Mouse (Mus musculus): ENCODE measurements around the gene Ankrd13a. TPM values are rescaled to one million over a fixed set of nuclear protein-coding genes. Genes with fewer than 3 reads are reported as not detected.
A peak's percentile ranks its signal among the peaks of the same experiment; 100 is the strongest.

The Ankrd13a gene
- total RNA-seq (2021): 74.6 and 93.8 TPM in 2 replicates
- long read RNA-seq, transcript Ankrd13a-201 (15 exons, 3,717 nt): major isoform, 15 of 26 reads
- long read RNA-seq, partial matches to known transcripts: 3 of 26 reads
- long read RNA-seq, other reads (novel, unspliced or antisense): 8 of 26 reads

DNA sequence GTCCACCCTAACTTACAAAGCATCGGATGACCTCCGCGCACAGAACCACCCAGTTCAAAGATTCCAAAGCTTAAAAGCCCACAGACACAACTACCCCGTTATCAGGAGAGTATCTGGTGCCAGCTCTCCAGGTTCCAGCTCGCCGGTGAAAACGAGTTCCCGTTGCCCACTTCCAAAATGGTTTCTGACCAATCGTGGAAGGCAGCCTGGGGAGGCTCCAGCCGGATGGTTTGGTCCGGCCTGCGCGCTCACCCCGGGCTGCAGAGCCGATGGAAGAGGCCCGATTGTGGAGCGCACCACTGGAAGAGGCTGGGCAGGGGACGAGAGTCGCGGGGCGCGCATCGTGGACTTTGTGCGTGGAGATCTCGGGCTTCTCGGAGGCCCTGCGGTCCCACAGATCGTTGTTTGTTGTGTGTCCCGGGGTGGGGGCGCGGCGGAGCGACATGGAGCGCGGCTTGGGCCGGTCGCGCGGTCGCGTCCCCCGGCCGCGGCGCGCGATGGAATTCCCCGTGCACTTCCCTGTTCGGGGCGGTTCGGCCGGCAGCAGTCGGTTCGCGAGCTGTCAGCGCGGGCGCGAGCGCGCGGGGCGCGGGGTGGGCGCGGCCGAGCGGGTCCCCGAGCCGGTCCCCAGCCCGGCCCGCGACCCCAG, at the start of gene Ankrd13a:
Gene Ankrd13a, plus strand, starts transcription at position 275 of the 649 bp plus-strand sequence.
- DNase-seq: peak; percentile 88

DNA sequence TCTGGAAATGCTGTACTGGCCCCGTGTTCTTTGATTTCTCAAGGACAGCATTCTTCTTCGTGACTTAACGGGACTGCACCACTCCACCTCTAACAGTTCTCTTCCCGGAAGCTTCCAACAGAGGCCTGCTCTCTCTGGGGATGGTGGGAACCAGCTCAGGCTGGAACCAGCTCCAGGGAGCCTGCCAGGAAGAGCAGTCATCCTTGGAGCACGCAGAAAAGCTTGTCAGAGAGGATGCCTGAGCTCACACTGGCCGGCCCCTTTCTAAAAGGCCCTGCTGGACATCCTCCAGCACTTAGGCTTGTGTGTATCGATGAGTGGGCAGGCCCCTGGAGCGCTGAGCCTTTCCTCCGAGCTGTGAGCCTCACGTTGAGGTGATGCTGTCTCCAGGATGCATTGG, 46.3 kb upstream of the Ankrd13a start:
- DNase-seq: peak; percentile 41

GRCm38 (mm10) chr5:114730129-114730528, 44.3 kb upstream of the Ankrd13a start:
- DNase-seq: no peak

DNA sequence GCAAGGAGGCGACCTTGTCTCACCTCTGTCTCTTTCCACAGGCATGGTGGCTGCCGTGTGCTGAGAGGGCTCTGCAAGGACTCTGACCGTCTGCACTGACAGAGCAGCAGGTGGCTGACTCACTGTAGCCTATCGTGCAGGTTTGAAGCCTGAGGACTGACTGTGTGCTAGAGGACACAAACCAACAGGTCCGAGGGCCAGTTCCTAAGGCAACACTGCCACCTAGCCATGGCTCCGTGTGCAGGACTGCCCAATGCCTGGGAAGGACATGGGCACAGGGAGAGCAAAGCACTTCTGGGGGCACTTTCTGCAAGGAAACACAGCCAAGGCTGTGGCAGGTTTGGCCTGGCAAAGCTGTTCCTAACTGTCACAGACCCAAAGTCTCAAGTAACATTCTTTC, 43.0 kb upstream of the Ankrd13a start:
- DNase-seq: no peak

- no peak for DNase-seq
Observed at GRCm38 (mm10) chr5:114731969-114732368, 42.5 kb upstream of the Ankrd13a start.

DNA sequence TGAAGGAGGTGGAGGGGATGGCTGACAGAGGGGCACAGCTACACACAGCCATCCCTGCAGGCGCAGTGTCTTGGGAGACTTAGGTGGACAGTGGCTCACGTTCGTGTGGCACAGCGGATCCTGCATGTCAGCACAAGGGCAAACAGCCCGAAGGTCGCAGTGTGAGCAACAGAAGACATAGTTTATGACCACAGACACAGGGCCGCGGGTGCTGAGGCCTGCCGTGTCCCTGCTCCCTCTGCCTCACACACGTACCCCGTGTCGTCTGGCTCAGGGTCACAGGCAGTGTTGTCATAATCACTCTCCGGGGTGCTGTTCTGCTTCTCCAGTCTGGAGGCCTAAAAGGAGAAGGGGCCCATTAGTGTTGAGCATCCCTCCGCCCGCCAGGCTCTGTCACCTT, 40.9 kb upstream of the Ankrd13a start:
- peak; percentile 65 for DNase-seq

DNA sequence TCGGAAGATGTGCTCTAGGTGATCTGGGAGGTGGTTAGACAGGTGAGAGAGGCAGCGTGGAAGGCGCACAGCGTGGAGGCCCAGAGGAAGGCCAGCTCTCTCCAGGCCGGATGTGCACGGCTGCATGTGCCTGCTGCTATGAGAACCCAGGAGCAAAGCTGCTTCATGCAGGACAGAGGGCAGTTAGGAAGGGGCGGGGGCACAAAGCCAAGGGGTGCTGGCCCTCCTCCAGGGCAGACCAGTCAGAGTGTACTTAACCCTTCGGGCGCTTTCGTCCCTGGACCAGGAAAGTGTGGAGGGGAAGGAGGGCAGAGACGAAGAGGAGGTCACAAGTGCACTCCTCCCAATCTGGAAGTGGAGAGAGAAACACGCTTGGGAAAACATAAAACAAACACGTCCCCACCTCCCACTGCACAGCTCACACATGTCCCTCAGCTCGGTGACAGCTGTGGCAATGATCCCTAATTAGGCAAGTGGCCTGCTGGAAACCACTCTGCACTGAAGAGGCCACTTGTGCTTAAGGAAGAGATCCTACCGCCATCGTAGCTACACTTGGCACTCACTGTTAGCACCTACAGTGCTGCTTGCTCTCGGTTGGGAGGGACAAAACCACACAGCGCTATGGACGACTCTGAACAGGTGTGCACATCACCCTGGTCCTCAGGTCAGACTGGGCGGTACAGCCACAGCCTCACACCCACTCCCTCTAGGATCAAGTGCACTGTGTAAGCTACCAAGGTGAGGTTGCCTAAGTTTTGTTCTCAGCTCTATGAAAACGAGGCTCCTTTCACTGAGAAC, 37.2 kb upstream of the Ankrd13a start:
- DNase-seq: no peak

GRCm38 (mm10) chr5:114738707-114739241, 35.7 kb upstream of the Ankrd13a start:
- no peak for DNase-seq

GRCm38 (mm10) chr5:114740595-114740994, 33.9 kb upstream of the Ankrd13a start:
- DNase-seq: no peak

DNA sequence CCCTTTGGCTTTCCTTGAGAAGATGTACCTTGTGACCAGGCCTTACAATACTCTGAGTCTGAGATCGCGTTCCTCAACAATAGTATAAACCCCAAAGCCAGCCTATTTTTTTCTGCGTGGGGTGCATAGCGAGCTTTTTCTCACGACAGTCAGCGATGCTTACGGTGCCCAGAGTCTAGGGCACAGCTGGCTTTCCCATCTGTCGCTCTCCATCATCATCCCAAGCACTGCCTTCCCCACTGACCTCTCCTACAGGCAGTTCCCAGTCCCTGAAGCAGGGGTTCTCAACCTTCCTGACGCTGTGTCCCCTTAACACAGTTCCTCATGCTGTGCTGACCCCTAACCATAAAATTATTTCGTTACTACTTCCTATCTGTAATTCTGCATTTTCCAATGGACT, 31.9 kb upstream of the Ankrd13a start:
- no peak for DNase-seq

DNA sequence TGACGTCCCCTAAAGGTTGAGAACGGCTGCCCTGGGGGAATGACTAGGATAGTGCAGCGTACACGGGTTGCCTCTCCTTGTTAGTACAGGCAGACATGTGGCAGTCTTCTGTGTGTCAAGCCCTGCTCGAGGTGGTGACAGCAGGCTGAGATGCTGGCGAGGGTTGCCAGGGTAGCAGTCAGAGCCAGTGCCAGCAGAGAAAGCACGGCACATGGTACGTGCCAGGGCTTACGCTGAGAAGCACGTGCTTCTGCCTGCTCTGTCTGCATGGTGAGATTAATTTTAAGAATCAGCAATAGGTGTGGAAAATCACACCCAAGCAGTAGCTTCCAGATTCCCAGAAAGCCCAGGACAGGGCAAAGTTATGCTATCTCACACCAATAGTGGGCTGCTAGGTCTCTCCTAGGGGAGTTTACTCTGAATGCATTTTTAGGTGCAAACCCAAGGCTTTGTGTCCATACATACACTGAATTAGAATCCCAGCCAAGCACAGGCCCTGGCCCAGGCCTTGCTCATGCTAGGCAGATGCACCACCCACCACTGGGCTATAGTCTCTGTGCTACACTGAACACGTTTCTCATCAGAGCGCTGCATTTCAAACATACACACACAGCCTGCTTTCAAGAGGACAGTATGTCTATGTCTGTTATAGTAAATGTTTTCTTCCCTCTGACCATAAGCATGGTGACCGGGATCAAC, 31.3 kb upstream of the Ankrd13a start:
- no peak for DNase-seq

DNA sequence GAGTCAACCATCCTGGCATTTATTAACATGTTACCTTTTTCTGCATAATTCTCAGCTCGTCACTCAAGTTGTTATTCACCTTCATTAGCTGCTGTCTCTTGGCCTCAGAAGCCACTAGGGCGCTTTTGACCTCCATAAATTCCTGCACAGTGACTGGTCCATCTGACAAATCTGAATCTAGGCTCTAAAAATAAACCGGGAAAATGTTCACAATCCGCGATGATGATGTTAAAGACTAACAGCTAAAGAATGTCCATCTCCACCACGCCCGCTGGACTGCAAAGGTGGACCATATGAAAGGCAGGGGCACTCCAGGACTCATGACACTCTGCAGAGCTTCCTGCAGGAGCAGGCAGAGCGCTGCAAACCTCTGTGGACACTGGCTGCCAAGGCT, 30.8 kb upstream of the Ankrd13a start:
- no peak for DNase-seq

DNA sequence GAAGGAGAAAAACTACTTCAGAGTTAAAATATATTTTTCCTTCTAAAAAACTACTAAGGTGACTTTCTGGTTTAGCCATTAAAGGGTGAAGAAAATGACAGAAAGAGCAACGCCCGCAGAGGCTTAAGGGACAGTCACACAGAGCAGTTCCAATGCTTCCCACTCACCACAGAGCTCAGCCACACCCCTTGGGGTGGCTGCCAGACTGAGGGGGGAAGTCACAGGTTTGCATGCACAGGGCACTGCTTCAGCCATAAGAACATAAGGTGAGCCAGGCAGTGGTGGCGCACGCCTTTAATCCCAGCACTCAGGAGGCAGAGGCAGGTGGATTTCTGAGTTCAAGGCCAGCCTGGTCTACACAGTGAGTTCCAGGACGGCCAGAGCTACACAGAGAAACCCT, 28.9 kb upstream of the Ankrd13a start:
- DNase-seq: no peak

DNA sequence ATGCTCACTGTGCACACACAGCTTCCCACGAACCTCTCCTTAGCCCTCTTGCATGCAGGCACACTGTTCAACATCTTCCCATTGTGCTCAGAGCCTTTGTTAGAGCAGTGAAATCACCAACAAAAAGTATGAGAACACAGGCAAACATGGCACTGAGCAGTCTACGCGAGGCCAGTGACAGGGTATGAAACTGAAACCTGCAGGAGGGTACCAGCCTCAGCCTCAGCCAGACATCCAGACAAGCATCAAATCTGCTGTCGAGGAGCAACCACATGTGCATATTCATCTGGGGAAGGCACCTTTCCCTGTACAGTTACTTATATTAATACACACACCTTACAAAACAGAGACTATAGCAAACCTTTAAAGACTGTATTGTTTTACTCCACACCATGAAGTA, 27.6 kb upstream of the Ankrd13a start:
- no peak for DNase-seq

DNA sequence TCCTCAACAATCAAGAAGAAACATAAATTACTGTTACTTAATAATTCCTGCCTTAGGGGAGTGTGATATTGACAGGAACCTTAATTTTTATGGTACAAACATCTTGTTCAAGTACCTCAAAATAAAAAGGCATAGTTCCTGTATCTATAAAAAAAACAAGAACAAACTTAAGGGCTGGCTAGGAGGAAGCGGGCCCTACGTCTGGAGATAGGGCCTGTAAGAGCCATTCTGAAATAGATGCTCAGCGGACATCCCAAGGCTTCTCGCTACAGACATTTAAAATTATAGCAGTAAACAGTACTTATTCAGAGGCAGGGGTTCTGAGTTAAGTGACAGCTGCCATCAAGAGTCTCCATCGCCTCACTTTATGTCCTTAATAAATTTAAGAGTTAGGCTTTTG, 27.0 kb upstream of the Ankrd13a start:
- no peak for DNase-seq

DNA sequence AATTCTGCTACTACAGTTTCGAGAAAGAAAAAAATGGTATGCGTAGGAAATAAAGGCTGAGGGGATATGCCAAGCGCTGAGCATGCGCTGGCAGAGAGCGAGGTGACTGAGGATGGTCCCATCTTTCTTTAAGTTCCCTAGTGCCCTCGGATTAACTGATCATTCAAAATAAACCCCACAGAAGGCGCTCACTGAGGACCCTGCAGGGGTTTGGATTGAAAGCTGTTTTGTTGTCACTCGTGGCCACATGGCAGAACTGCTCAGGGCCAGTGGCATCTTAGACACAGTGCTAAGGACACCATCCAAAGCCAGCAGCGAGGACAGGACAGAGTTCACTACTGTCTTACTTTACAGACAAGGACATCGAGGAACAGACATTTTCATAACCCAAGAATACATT, 24.2 kb upstream of the Ankrd13a start:
- DNase-seq: no peak

- DNase-seq: no peak
Observed at GRCm38 (mm10) chr5:114752397-114752796, 22.1 kb upstream of the Ankrd13a start.

GRCm38 (mm10) chr5:114753384-114753783, 21.1 kb upstream of the Ankrd13a start:
- DNase-seq: no peak

- no peak for DNase-seq
Observed at GRCm38 (mm10) chr5:114759536-114760090, 14.9 kb upstream of the Ankrd13a start.

- DNase-seq: no peak
Observed at GRCm38 (mm10) chr5:114761980-114762379, 12.5 kb upstream of the Ankrd13a start.

GRCm38 (mm10) chr5:114764812-114765735, 9.4 kb upstream of the Ankrd13a start:
- DNase-seq: peak; percentile 44
